Mouse (Mus musculus) cerebellum, adult 11 months (tissue): ENCODE data around the gene P4ha2.

Source experiments
- DNase-seq: peaks from one replicate; pipeline ENCODE4 v3.0.0; 2022

The P4ha2 gene

GRCm38 (mm10) chr11:54100045-54100691 lies at the start of gene P4ha2:
TSS of gene P4ha2 (plus strand) at chr11:54100095.
- no peak for DNase-seq

GRCm38 (mm10) chr11:54050205-54050604 lies 49.7 kb upstream of the P4ha2 start:
- DNase-seq, result no peak

- no peak for DNase-seq
Observed at GRCm38 (mm10) chr11:54051161-54051560, 48.7 kb upstream of the P4ha2 start.

GRCm38 (mm10) chr11:54052128-54052527 lies 47.8 kb upstream of the P4ha2 start:
- no peak for DNase-seq

- DNase-seq, result no peak
Observed at GRCm38 (mm10) chr11:54053090-54053489, 46.8 kb upstream of the P4ha2 start.

- peak; percentile 56 for DNase-seq
Observed at GRCm38 (mm10) chr11:54054257-54054656, 45.6 kb upstream of the P4ha2 start.

- DNase-seq, result peak; percentile 53
Observed at GRCm38 (mm10) chr11:54056132-54056531, 43.8 kb upstream of the P4ha2 start.

- no peak for DNase-seq
Observed at GRCm38 (mm10) chr11:54057428-54057827, 42.5 kb upstream of the P4ha2 start.

GRCm38 (mm10) chr11:54058056-54058617 lies 41.8 kb upstream of the P4ha2 start:
- DNase-seq, result no peak

GRCm38 (mm10) chr11:54058643-54059042 lies 41.3 kb upstream of the P4ha2 start:
- peak; percentile 52 for DNase-seq

- DNase-seq, result no peak
Observed at GRCm38 (mm10) chr11:54059526-54059925, 40.4 kb upstream of the P4ha2 start.

GRCm38 (mm10) chr11:54060316-54060715 lies 39.6 kb upstream of the P4ha2 start:
- DNase-seq, result no peak

GRCm38 (mm10) chr11:54062086-54062752 lies 37.7 kb upstream of the P4ha2 start:
- DNase-seq, result no peak

GRCm38 (mm10) chr11:54062753-54063471 lies 37.0 kb upstream of the P4ha2 start:
- no peak for DNase-seq

GRCm38 (mm10) chr11:54063472-54063775 lies 36.5 kb upstream of the P4ha2 start:
- no peak for DNase-seq

GRCm38 (mm10) chr11:54064412-54064978 lies 35.4 kb upstream of the P4ha2 start:
- DNase-seq, result no peak

- DNase-seq, result no peak
Observed at GRCm38 (mm10) chr11:54065106-54065914, 34.6 kb upstream of the P4ha2 start.

- no peak for DNase-seq
Observed at GRCm38 (mm10) chr11:54065915-54066178, 34.0 kb upstream of the P4ha2 start.

GRCm38 (mm10) chr11:54066400-54066799 lies 33.5 kb upstream of the P4ha2 start:
- no peak for DNase-seq

- DNase-seq, result no peak
Observed at GRCm38 (mm10) chr11:54067318-54067995, 32.4 kb upstream of the P4ha2 start.

GRCm38 (mm10) chr11:54067996-54068519 lies 31.8 kb upstream of the P4ha2 start:
- DNase-seq, result no peak
